Mouse (Mus musculus) midbrain, embryonic 16.5 days (tissue): ENCODE measurements around the gene Cdkn2aip. TPM values are rescaled to one million over a fixed set of nuclear protein-coding genes. Genes with fewer than 3 reads are reported as not detected.

Experiments used
- ATAC-seq: fragments of 200-750 bp; cut with Nextera tagmentation; 2 replicates; pipeline ENCODE4 v1.8.0; 2017; ENCODE audit warnings: moderate TSS enrichment
- H3K27ac ChIP-seq: fragments of 300-500 bp; sonication (generic); 2 replicates; pipeline ENCODE4 v1.5.1; 2014; ENCODE audit warnings: mild to moderate bottlenecking, low read length, mixed read lengths
- H3K27me3 ChIP-seq: fragments of 300-500 bp; sonication (generic); 2 replicates; pipeline ENCODE4 v1.6.1; 2014; ENCODE audit warnings: low read depth, low read length, mixed read lengths; ENCODE audit not compliant: control insufficient read depth, insufficient read depth
- H3K36me3 ChIP-seq: fragments of 300-500 bp; sonication (generic); 2 replicates; pipeline ENCODE4 v1.6.1; 2014; ENCODE audit warnings: mild to moderate bottlenecking, low read length, moderate library complexity, mixed read lengths; ENCODE audit not compliant: control insufficient read depth, insufficient read depth
- H3K4me1 ChIP-seq: fragments of 300-500 bp; sonication (generic); 2 replicates; pipeline ENCODE4 v1.6.1; 2014; ENCODE audit warnings: mild to moderate bottlenecking, low read length, mixed read lengths; ENCODE audit not compliant: control insufficient read depth, insufficient read depth
- H3K4me2 ChIP-seq: fragments of 300-500 bp; sonication (generic); 2 replicates; pipeline ENCODE4 v1.6.1; 2014; ENCODE audit warnings: mild to moderate bottlenecking, low read length, mixed read lengths
- H3K4me3 ChIP-seq: fragments of 300-500 bp; sonication (generic); 2 replicates; pipeline ENCODE4 v1.5.1; 2014; ENCODE audit warnings: low read depth, mild to moderate bottlenecking, low read length, moderate library complexity, mixed read lengths
- H3K9ac ChIP-seq: fragments of 300-500 bp; sonication (generic); 2 replicates; pipeline ENCODE4 v1.6.1; 2014; ENCODE audit warnings: low read depth, low read length, mixed read lengths
- H3K9me3 ChIP-seq: fragments of 300-500 bp; sonication (generic); replicated peaks from 2 replicates; pipeline ENCODE4 v1.6.1; 2014; ENCODE audit warnings: mild to moderate bottlenecking, low read length, mixed read lengths; ENCODE audit not compliant: control insufficient read depth, poor library complexity, severe bottlenecking
- WGBS: fragments of 180-500 bp; shearing (Covaris S2); extraction: QIAGEN DNeasy Blood & Tissue Kit; methylation state at CpG from one replicate; pipeline ENCODE4 v1.1.7; 2014; 5-methylcytosine and 5-hydroxymethylcytosine counted together
- polyA plus RNA-seq: library from polyadenylated mRNA; unstranded; fragments of >200 nt; fragmentation: Nextera tagmentation; extraction: Ambion mirVana; gene quantifications from 2 replicates; pipeline ENCODE4 v1.2.1, GENCODE M21; 2015

The Cdkn2aip gene
- polyA plus RNA-seq = 32.7 and 39.0 TPM in 2 replicates

DNA sequence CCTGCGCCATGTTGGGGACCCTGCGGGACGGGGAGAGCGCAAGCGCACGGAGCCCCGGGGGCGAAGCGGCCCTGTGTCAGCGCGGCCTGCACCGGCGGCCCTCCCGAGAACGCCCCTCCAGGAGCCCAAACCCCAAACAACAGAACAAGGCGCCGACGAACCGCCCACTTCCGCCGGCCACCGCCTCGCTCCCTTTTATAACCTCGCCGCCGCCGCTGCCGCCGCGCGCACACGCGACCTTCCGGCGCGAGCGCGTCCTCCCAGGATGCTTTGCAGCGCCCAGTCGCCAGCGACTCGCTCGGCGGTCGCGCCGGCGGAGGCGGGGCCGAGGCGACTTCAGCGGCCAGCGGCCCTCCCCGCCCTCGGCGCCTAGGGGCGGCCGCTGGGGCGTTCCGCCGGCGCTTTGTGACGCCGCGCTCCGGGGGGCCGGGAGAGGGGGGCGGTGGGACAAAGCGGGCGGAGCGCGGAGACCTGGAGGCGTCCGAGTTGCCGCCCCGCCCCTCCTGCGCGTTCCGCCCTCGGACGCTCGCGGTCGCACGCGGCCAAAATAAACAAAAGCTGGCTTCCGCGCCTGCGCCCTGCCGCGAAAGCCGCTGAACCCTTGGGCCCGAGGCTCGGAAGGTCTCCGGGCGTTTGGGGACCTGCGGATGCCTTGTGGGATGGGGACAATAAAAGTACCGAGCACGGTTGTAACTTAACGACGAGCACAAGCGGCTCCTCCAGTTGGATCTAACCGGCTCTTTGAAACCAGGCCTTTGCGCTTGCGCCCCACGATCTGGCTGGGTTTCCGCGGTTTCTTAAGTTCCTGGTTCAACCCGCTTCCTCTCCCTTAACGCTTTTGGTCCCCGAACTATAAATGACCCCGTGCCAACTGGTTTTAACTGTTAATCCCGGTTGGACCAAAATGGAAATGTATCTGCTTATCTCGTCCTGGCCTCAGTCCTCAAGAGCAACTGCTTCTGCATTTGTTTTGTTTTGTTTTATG, at the start of gene Cdkn2aip:
TSS of gene Cdkn2aip (minus strand) at position 172 of the 985 bp plus-strand sequence.
- ATAC-seq = peak; percentile 94
- peak within 1 kb of the TSS; percentile 94 for H3K27ac ChIP-seq
- WGBS = under 1% methylated on average over 88 of the region's 114 CpGs

DNA sequence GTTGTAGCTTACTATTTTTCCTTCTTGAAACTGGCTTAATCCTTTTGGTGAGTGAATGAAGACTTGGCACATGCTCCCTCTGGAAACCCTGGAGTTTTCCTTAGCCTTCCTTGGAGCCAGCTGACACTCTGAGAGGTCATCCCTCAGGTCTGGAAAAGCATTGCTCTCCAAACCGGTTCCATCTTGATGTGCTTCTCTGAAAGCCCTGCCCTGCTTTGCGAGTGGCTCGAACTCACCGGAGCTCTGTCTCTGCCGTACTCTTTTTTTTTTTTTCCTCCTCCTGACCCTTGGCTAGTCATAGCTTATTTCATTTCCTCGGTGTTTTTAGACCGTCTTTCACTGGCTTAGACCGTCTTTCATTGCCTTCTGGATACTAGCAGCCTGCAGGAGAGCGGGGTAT, 49.5 kb upstream of the Cdkn2aip start:
- Histone ChIP-seq H3K4me3 (no peak overlapping the region), H3K9ac (no peak overlapping the region), H3K36me3 (no peaks in the 10 kb centered on the region), H3K4me2 (peak overlapping the region; percentile 31), H3K27me3 (no peaks in the 10 kb centered on the region), H3K4me1 (peaks cover 9% of the 10 kb centered on the region; the same call in 1 of the 2 replicates), H3K27ac (no peak overlapping the region), H3K9me3 (no peaks in the 10 kb centered on the region)
- WGBS = 28% methylated on average over 9 of the region's 9 CpGs
- ATAC-seq = no peak

More for the DNA sequence above, at the start of gene Cdkn2aip:
- H3K4me3 ChIP-seq = peak within 1 kb of the TSS; percentile 99
- H3K27me3 ChIP-seq = no peaks in the 10 kb centered on the region
- H3K9ac ChIP-seq = peak within 1 kb of the TSS; percentile 95
- H3K4me1 ChIP-seq = peaks cover 19% of the 10 kb centered on the region
- peak within 1 kb of the TSS; percentile 61 for H3K4me2 ChIP-seq
- peaks cover 14% of the 10 kb centered on the region for H3K36me3 ChIP-seq
- H3K9me3 ChIP-seq = no peaks in the 10 kb centered on the region

DNA sequence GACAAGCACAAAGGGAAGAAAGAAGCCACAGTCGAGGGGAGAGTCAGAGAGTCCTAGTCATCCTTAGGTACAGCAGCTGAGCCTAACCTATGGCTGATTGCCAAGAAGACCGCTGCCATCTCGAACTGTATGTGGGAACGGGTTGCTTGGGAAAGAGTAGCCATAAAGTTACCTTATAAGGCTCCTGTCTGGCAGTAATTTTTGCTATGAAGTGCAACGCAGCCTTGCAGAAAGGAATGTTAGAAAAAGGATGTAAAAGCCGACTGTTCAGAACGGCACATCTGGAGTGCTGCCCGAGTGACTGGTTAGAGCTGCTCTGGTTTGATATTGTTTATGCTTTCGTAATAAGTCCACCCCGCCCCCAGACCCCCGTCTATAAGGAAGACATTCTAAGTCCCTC, 47.0 kb upstream of the Cdkn2aip start:
- H3K4me2 ChIP-seq = no peak overlapping the region
- 67% methylated on average over 11 of the region's 11 CpGs for WGBS
- H3K4me3 ChIP-seq = no peak overlapping the region
- H3K9ac ChIP-seq = no peak overlapping the region
- peaks cover 9% of the 10 kb centered on the region; the same call in 1 of the 2 replicates for H3K4me1 ChIP-seq
- H3K27ac ChIP-seq = no peak overlapping the region
- no peaks in the 10 kb centered on the region for H3K9me3 ChIP-seq
- H3K27me3 ChIP-seq = no peaks in the 10 kb centered on the region
- no peaks in the 10 kb centered on the region for H3K36me3 ChIP-seq
- ATAC-seq = no peak

DNA sequence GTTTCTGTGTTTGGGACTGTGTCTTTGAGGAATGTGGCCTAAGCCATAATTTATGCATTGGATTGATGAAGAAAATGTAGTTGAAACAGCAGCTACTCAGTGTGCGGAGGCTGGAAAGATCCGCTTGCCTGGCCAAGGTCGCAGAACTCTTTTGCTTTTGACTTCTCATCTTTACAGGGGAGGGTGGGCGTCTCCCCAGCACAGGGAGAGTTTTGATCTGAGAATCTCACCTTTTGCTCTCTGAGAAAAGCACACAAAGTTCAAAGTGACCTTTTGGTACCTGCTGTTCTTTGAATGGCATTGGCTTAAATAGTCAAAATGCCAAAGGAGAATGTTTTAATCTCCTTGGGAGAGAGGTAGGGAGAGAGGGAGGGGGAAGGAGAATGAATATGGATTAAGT, 46.5 kb upstream of the Cdkn2aip start:
- ATAC-seq = no peak
- Histone ChIP-seq H3K4me1 (peaks cover 9% of the 10 kb centered on the region; the same call in 1 of the 2 replicates), H3K36me3 (no peaks in the 10 kb centered on the region), H3K27ac (no peak overlapping the region), H3K4me2 (no peak overlapping the region), H3K27me3 (no peaks in the 10 kb centered on the region), H3K9ac (no peak overlapping the region), H3K9me3 (no peaks in the 10 kb centered on the region), H3K4me3 (no peak overlapping the region)
- 45% methylated on average over 4 of the region's 4 CpGs for whole genome bisulfite sequencing

DNA sequence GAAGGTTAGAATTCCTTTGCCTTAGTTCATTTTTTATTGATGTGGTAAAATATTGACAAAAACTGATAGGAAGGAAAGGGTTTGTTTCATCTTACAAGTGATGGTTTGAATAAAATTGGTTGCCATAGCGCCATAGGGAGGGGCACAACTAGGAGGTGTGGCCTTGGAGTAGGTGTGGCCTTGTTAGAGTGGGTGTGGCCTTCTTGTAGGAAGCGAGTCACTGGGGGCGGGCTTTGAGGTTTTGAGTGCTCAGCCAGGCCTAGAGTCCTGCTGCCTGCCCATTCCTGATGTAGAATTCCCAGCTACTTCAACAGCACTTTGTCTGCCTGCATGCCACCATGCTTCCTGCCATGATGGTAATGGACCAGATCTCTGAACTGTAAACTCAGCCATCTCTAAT, 39.4 kb upstream of the Cdkn2aip start:
- Histone ChIP-seq H3K4me2 (no peak overlapping the region), H3K4me1 (no peaks in the 10 kb centered on the region), H3K27ac (no peak overlapping the region), H3K27me3 (no peaks in the 10 kb centered on the region), H3K4me3 (no peak overlapping the region), H3K9ac (no peak overlapping the region), H3K9me3 (no peaks in the 10 kb centered on the region), H3K36me3 (no peaks in the 10 kb centered on the region)
- no peak for ATAC-seq
- 96% methylated on average over 3 of the region's 3 CpGs for WGBS

DNA sequence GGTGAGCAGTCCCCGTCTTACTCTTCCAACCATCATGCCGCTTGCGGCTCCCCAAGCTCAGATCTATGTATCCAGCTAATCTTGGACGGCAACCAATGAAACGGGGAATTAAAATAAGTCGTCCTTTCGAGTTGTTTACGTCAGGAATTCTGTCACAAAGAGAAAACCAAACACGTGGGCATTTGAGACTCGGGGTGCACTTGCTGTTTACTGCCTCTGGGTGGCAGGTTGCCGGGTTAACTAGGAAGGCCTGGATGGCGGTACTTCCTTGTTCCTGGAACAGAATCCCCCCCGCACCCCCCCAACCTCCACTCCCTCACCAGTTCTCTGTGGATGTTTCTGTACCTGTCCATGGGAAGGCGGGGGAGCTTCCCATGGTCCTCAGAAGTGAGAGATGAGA, 36.4 kb upstream of the Cdkn2aip start:
- Histone ChIP-seq H3K36me3 (no peaks in the 10 kb centered on the region), H3K27ac (no peak overlapping the region), H3K9ac (no peak overlapping the region), H3K4me2 (no peak overlapping the region), H3K27me3 (no peaks in the 10 kb centered on the region), H3K4me1 (no peaks in the 10 kb centered on the region), H3K9me3 (no peaks in the 10 kb centered on the region), H3K4me3 (no peak overlapping the region)
- no peak for ATAC-seq
- whole genome bisulfite sequencing = 60% methylated on average over 14 of the region's 14 CpGs

DNA sequence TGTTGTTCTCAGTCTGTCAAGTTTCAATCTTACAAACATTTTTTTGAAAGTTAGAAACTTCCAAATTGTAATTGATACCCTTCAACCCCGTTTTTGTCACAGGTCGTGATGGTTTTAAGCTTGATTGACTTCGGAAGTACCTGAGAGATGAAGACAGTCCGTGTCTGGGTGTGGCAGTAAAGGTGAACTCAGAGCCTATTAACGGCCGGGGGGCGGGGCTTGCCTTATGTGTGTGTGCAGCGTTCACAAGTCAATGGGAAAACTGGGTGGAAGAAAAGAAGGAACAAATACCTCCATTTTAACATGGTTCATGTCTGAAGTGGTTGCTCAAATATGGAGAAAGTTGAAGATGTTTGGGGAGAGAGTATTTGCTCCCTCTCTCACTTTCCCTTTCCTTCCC, 35.8 kb upstream of the Cdkn2aip start:
- H3K36me3 ChIP-seq = no peaks in the 10 kb centered on the region
- no peak overlapping the region for H3K4me2 ChIP-seq
- no peaks in the 10 kb centered on the region for H3K9me3 ChIP-seq
- no peak overlapping the region for H3K4me3 ChIP-seq
- 84% methylated on average over 8 of the region's 8 CpGs for WGBS
- no peak overlapping the region for H3K9ac ChIP-seq
- H3K4me1 ChIP-seq = no peaks in the 10 kb centered on the region
- no peak overlapping the region for H3K27ac ChIP-seq
- H3K27me3 ChIP-seq = no peaks in the 10 kb centered on the region
- no peak for ATAC-seq

DNA sequence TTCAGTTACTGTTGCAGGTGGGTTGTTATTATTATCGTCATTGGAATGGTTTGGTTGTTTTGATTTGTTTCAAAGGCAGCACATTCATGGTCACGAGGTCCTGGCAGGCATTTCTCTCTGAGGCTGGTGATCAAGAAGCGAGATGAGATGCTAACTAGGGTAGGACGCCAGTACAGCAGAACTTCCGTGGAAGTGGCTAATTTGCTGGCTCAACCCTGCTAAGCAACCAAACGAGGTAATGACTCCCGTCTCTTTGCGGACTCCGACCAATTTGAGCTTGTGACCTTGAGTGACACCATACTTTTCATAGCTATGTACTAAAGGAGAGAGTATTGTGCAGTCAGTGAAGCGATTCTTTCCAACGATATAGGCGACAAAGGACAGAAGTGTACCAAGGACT, 32.6 kb upstream of the Cdkn2aip start:
- Histone ChIP-seq H3K4me1 (peaks cover 4% of the 10 kb centered on the region), H3K9me3 (no peaks in the 10 kb centered on the region), H3K36me3 (no peaks in the 10 kb centered on the region), H3K9ac (no peak overlapping the region), H3K27me3 (no peaks in the 10 kb centered on the region), H3K4me3 (no peak overlapping the region), H3K4me2 (no peak overlapping the region), H3K27ac (no peak overlapping the region)
- ATAC-seq = no peak
- WGBS = 71% methylated on average over 12 of the region's 12 CpGs

DNA sequence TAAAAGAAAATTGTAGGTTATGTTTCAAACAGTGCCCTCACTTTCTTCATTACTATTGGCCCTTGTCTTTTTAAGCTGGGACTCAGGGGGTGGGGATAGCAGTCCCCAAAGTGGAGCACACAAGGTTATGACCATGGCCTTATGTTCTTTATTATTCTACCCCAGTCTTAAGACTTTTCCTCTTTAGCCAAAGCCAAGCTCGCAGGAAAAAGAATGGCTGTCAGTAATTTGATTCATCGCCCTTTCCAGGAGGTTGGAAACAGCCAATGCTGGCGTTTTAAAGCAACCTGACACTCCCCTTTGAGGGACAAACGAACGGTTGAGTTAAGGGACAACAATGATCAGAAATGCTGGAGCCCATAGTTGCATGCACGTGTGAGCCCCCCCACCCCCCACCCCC, 32.1 kb upstream of the Cdkn2aip start:
- Histone ChIP-seq H3K36me3 (no peaks in the 10 kb centered on the region), H3K4me3 (no peak overlapping the region), H3K4me2 (no peak overlapping the region), H3K27me3 (no peaks in the 10 kb centered on the region), H3K9me3 (no peaks in the 10 kb centered on the region), H3K27ac (no peak overlapping the region), H3K9ac (no peak overlapping the region), H3K4me1 (peaks cover 4% of the 10 kb centered on the region)
- 36% methylated on average over 6 of the region's 6 CpGs for WGBS
- no peak for ATAC-seq
